Mouse (Mus musculus): ENCODE measurements at regions not wholly inside any gene's neighbourhood (a gene's known extent, or its start where the extent isn't known, plus 50 kb on each side); places are given as distances from the start of the nearest gene placed in this dataset.

DNA sequence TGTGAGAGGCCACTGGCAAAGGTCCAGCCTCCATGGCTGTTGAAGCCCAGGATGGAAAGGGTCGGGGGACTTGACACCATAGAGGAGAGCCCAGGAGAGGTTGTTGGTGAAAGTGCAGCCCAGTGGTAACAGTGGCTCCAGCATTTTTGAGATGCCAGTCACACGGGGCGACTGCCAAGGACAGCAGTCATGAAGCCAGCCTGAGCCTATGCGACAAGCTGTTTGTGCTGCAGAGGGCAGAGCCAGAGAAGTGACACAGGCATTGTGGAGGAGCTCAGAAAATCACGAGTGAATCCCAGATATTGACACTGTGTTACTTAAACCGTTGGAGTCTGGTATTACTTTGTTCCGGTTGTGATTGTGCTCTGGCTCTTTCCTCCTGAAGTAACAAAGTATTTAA is 233.4 kb downstream of the Cryba4 start:
- no peak for DNase-seq (ENCODE audit: low read depth, low spot score)

DNA sequence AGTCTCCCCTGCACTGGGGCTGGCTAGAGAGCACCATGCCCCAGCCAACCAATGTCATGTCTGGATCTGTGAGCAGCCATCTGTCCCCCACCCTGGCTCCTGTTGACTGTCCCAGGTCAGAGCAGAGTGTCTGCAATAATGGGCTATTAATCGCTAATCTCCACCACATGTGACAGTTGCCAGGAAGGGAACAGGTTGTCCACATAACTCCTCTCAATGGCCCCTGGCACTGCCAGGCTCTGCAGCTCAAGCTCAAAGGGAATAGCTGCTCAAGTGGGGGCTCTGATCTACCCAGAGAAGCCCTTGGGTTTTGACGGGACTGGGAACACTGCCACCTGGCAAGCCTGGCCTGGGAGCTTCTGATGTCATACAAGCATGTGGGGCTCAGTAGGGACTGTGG is 231.4 kb downstream of the Cryba4 start:
- DNase-seq (ENCODE audit: low read depth, low spot score), result no peak

DNA sequence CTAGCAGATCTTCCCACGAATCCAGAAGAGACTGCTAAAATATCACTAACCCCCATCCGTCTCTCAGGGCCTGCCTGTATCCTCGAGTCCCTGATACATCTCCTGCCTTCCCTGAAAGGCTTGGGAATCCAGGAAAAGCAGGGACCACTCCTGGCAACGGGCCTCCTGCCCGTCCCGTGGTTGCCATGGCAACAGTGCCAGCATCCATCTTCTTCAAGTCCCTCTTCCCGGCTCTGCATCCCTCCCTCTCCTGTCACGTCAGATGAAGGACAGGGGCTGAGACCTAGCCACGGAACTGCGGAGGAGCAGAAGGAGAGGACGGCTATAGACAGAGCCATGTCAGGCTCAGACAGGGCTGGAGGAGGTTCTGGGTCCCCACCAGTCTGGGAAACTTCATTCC is 222.4 kb downstream of the Cryba4 start:
- no peak for DNase-seq (ENCODE audit: low read depth, low spot score)

DNA sequence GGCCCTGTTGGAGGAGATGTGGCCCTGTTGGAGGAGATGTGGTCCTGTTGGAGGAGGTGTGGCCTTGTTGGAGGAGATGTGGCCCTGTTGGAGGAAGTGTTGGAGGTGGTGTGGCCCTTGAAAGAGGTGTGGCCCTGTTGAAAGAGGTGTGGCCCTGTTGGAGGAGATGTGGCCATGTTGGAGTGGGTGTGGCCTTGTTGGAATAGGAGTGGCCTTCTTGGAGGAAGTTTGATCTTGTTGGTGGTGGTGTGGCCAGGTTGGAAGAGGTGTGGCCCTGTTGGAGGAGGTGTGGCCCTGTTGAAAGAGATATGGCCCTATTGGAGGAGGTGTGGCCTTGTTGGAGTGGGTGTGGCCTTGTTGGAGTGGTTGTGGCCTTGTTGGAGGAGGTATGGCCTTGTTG is 220.3 kb downstream of the Cryba4 start:
- no peak for DNase-seq (ENCODE audit: low read depth, low spot score)

DNA sequence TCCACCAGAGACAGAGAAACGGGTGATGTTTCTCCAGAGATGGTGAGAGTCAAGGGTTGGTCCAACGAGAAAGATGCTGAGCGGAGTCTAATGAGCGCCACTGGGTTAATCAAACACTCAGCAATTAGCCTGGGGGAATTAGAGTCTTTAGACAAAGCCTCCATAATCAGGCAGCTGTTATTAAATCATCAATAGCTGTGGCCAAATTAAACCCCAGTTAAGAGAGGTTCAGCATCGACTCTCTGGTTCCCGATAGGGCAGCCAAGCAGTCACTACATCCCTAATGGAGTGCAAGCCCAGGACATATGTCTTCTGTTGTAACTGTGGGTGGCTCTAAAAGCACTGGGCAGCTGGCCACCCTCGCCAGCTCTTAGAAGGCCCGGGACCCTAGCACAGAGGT is 216.9 kb downstream of the Cryba4 start:
- no peak for DNase-seq (ENCODE audit: low read depth, low spot score)

DNA sequence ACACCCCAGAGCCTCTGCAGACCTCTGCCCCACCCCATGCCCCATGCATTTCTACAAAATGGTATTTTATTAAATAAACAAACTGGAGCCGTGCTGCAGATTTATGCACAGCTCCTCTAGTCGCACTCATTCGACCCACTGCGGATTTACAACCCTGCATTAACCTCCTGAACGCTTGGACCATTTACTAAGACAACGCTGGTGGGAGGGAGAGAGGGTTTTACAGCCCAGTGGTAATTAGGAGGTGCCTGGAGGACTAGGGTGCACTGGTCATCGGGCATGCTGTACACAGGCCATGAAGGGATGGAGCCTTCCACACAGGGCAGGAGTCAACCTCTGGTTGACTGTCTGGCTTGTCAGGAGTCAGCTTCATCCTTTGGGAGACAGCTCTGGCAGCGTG is 215.2 kb downstream of the Cryba4 start:
- DNase-seq (ENCODE audit: low read depth, low spot score), result no peak

DNA sequence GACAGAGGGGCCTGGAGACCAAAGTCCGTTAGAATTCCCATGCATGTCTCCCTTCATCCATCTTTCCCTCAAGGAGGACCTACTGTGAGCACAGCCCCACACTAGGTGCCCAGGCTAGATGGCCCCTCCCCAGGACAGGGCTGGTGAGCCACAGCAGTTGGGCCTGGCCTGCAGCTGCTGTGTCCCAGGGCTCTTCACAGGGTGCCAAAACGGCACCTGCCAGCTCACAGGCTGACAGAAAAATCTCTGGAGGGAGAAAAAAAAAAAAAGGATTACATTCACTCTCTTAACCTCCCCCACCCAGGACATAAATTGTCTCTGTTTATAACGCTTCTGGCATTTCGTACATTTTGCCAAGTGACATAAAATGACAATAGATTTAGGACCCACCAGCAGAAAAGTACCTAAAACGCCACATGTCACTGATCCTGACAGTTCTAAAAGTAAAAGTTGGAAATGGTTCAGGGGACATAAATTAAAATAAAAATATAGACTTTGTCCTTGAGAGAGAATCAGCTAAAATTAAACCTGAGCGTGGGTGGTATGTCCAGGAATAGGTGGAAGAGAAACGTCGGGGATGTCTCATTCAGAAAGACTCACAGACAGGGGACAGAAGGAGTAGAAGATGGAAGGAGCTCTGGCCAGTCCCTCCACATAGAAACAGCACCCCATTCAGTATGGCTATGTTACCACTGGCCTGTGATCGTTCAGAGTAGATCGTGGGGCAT is 212.5 kb downstream of the Cryba4 start:
- DNase-seq (ENCODE audit: low read depth, low spot score), result no peak

DNA sequence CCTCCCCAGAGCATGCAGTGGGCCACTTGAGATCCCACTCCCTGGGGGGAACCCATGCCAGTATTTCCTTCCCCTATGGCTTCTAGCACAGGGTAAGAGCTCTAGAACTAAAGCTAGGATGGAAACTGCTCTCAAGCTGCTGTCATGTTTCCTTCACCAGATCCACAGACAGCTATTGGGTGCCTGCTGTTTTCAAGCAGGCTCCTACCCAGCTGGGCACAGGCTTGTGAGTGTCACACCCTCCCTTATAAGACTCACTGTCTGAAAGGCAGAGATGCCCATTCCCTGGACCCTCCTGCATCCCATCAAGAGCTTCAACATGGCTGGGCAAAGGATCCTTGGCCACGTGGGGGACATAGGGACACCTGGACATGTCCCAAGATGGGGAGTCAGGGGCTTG is 211.6 kb downstream of the Cryba4 start:
- DNase-seq (ENCODE audit: low read depth, low spot score), result no peak

DNA sequence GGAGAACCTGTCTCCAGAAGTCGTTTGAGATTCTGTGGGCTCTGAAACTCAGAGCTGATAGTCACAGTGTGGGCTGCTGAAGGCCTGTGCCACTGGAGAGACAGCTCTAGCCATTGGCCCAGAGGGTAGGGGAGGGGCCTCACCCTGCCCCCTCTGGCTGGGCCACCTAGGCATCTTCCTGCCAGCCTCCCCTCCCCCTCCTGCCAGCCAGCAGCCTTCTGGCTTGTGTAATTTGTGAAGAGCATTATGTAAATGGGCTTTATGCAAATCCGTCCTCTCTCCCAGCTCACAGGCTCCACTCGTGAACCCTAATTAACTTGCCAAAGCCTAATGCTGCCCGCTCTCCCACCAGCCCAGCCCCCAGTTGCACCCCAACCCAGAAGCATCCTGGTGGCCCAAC is 211.0 kb downstream of the Cryba4 start:
- DNase-seq (ENCODE audit: low read depth, low spot score), result peak; percentile 36

GRCm38 (mm10) chr5:112042236-112042635 is 210.1 kb downstream of the Cryba4 start:
- DNase-seq (ENCODE audit: low read depth, low spot score), result no peak

- DNase-seq (ENCODE audit: low read depth, low spot score), result no peak
These were observed 202.1 kb downstream of the Cryba4 start for GRCm38 (mm10) chr5:112050046-112050782.

GRCm38 (mm10) chr5:112050906-112051305 is 201.4 kb downstream of the Cryba4 start:
- no peak for DNase-seq (ENCODE audit: low read depth, low spot score)

- DNase-seq (ENCODE audit: low read depth, low spot score), result no peak
These were observed 200.5 kb downstream of the Cryba4 start for GRCm38 (mm10) chr5:112051786-112052185.

DNA sequence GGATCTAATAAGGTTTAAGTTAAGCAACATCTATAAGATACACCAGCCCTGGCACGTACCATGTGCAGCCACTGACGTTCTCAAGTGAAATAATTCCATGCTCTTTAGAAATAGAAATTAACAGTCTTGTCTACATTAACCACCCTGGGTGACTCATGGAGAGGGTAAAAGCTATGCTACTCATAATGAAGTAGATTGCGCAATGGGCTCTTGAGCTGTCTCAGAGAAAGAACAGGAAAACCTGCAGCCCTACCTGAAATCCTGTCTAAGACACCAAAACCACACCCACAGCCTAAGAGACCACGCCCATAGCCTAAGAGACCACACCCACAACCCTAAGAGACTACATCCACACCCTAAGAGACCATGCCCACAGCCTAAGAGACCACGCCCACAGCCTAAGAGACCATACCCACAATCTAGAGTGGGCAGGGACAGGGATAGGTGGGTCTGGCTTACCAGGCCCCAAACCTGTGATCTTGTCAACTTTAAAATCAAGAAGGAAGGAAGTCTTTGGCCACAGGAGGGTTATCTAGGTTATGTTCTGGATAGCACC is 198.6 kb downstream of the Cryba4 start:
- no peak for DNase-seq (ENCODE audit: low read depth, low spot score)

GRCm38 (mm10) chr5:112055018-112055417 is 197.3 kb downstream of the Cryba4 start:
- no peak for DNase-seq (ENCODE audit: low read depth, low spot score)

DNA sequence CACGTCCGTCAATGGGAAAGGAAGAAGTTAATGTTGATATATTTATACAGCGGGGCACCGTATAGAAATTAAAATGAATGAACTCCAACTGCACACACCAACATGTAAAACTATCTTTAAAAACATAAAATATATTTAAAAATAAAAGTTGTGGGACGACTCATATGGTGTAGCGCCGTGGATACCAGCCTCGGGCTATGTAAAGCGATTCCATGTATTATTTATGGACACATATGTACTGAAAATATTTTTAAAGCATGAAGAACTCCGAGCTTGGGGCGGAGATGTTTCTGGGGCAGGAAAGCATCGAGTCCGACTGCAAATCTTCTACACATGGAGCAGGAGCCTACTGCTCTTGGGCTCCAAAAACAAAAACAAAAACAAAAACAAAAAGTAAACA is 182.4 kb downstream of the Cryba4 start:
- DNase-seq (ENCODE audit: low read depth, low spot score), result no peak

GRCm38 (mm10) chr5:112072456-112072855 is 179.9 kb downstream of the Cryba4 start:
- DNase-seq (ENCODE audit: low read depth, low spot score), result no peak

- DNase-seq (ENCODE audit: low read depth, low spot score), result no peak
These were observed 175.2 kb downstream of the Cryba4 start for GRCm38 (mm10) chr5:112077097-112077496.

- DNase-seq (ENCODE audit: low read depth, low spot score), result peak; percentile 16
These were observed 174.3 kb downstream of the Cryba4 start for GRCm38 (mm10) chr5:112077840-112078600.

DNA sequence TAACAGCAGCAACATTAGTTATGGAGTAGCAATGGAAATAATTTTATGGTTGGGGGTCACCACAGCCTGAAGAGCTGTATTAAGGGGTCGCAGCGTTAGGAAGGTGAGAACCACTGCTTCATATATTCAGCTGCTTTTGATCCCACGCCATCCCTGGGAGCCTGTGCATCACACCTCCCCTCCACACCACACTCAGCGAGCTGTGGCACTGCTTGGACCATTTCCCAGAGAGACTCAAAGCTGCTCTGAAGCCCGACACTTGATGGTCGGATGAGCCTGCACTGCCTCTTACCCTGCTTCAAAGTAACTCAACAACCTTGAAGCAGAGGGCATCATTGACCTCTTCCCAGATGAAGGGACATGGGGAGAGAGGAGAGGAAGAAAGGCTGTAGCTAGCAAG is 171.3 kb downstream of the Cryba4 start:
- DNase-seq (ENCODE audit: low read depth, low spot score), result no peak

DNA sequence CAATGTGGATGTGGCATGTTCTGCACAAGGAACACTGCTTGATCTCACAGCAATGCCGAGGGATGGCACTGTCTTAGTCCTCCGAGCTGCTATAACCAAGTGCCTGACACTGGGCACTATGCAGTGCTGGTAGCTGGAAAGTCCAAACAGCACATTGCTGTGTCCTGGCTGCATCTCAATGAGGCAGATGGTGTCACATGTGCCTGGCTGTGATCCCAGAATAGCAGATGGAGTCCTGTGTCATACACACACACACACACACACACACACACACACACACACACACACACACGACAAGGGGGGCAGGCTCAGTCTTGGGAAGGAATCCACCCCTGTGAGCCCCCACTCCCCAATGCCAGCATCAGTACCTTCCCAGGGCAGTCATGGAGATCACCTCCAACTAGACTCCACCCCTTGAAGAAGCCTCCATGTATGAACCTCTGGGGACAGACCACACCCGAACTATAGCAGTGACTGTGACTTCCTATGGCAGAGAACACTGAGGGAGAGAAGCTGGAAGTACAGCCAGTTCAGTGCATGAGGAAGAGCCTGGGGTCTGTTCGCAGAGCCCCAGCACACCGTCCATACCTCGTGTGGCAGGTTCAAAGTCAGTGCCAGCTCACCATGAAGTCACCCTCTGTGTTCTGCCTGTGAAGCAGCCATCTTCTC is 160.3 kb downstream of the Cryba4 start:
- DNase-seq (ENCODE audit: low read depth, low spot score), result peak; percentile 13
